Mouse (Mus musculus) midbrain, embryonic 12.5 days (tissue): ENCODE measurements around the gene Lrp11. TPM values are rescaled to one million over a fixed set of nuclear protein-coding genes. Genes with fewer than 3 reads are reported as not detected.

ENCODE experiments used
- ATAC-seq: fragments of 200-750 bp; cut with Nextera tagmentation; 2 replicates; pipeline ENCODE4 v1.8.0; 2017; ENCODE audit warnings: low read depth, moderate TSS enrichment, moderate library complexity; ENCODE audit not compliant: low FRiP score
- H3K27ac ChIP-seq: fragments of 300-500 bp; sonication (generic); replicated peaks from 2 replicates; pipeline ENCODE4 v1.5.1; 2016; ENCODE audit warnings: mild to moderate bottlenecking
- H3K27me3 ChIP-seq: fragments of 300-500 bp; sonication (generic); 2 replicates; pipeline ENCODE4 v1.6.1; 2016; ENCODE audit warnings: mild to moderate bottlenecking
- H3K36me3 ChIP-seq: fragments of 300-500 bp; sonication (generic); 2 replicates; pipeline ENCODE4 v1.6.1; 2016
- H3K4me1 ChIP-seq: fragments of 300-500 bp; sonication (generic); 2 replicates; pipeline ENCODE4 v1.6.1; 2016
- H3K4me2 ChIP-seq: fragments of 300-500 bp; sonication (generic); replicated peaks from 2 replicates; pipeline ENCODE4 v1.6.1; 2016; ENCODE audit warnings: mild to moderate bottlenecking, moderate library complexity
- H3K4me3 ChIP-seq: fragments of 300-500 bp; sonication (generic); 2 replicates; pipeline ENCODE4 v1.5.1; 2016; ENCODE audit warnings: mild to moderate bottlenecking
- H3K9ac ChIP-seq: fragments of 300-500 bp; sonication (generic); replicated peaks from 2 replicates; pipeline ENCODE4 v1.6.1; 2016; ENCODE audit warnings: mild to moderate bottlenecking, moderate library complexity
- H3K9me3 ChIP-seq: fragments of 300-500 bp; sonication (generic); 2 replicates; pipeline ENCODE4 v1.6.1; 2016; ENCODE audit warnings: mild to moderate bottlenecking
- WGBS: fragments of 180-500 bp; shearing (Covaris S2); methylation state at CpG from one replicate; pipeline ENCODE4 v1.1.7; 2016; 5-methylcytosine and 5-hydroxymethylcytosine counted together
- polyA plus RNA-seq: library from polyadenylated mRNA; unstranded; fragments of >200 nt; fragmentation: Nextera tagmentation; extraction: Ambion mirVana; gene quantifications from 2 replicates; pipeline ENCODE4 v1.2.1, GENCODE M21; 2016

Gene Lrp11
- polyA plus RNA-seq: 20.9 and 25.8 TPM in 2 replicates

DNA sequence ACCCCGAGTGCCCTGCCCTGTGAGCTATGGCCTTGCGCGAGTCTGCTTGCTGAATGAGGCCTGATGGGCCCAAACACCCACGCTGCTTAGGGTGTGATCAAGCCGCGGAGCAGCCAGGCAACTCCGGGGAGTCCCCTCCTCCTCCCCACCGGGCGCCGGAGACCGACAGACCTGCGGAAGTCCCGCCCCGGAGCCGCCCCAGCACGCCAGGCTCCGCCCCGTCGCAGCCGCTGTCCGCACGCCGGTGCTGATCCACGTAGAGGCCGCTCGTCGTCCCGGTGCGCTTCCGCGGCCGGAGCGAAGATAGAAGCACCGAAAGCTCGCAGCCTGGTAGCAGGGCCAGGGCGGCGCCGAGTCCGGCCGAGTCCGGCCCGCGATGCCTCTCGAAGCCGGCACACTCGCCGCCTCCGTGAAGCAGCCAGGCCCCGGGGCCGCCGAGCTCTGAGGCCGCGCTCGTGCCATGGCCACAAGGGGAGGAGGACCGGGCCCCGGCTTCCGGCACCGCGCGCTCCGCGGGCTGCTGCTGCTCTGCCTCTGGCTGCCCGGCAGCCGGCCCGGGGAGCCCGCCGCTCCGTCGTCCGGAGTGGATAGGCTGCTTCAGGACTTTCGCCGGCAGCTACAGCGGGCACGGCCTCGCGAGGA lies at the start of gene Lrp11:
Gene Lrp11, plus strand, starts transcription at position 209 of the 642 bp plus-strand sequence.
- Histone ChIP-seq H3K9ac (peak within 1 kb of the TSS; percentile 84), H3K9me3 (no peaks in the 10 kb centered on the region), H3K36me3 (no peaks in the 10 kb centered on the region), H3K4me3 (peak within 1 kb of the TSS; percentile 86), H3K27me3 (peaks cover 14% of the 10 kb centered on the region), H3K27ac (peak within 1 kb of the TSS; percentile 81), H3K4me1 (peaks cover 12% of the 10 kb centered on the region), H3K4me2 (peak within 1 kb of the TSS; percentile 100)
- peak; percentile 97 for ATAC-seq
- under 1% methylated on average over 70 of the region's 76 CpGs for WGBS

DNA sequence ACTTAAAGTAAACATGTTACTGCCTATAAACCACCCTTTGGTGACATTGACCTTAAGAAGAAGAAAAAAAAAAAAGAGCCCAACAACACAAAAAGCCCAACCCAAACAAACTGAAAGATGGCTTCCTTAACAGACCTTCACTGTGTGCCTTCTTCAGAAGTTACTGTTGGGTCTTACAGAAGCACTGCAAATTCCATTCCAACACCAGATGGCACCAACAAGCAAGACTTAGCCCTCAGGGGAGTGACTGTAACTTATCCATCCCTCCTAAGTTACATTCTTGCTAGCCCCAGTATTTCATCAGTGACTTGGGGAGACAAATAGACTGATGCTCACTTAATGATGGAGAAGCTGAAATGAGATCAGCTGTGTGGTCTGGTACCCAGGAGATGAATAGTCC lies 11.6 kb upstream of the Lrp11 start:
- H3K27ac ChIP-seq: no peak overlapping the region
- H3K4me1 ChIP-seq: no peaks in the 10 kb centered on the region; the same call in 1 of the 2 replicates
- no peak for ATAC-seq
- no peaks in the 10 kb centered on the region for H3K9me3 ChIP-seq
- H3K36me3 ChIP-seq: no peaks in the 10 kb centered on the region
- H3K9ac ChIP-seq: no peak overlapping the region
- H3K4me3 ChIP-seq: no peak overlapping the region
- no peak overlapping the region for H3K4me2 ChIP-seq
- no peaks in the 10 kb centered on the region for H3K27me3 ChIP-seq

GRCm38 (mm10) chr10:7581401-7581800 lies 8.2 kb upstream of the Lrp11 start:
- ATAC-seq: no peak
- Histone ChIP-seq H3K27ac (no peak overlapping the region), H3K36me3 (no peaks in the 10 kb centered on the region), H3K9me3 (no peaks in the 10 kb centered on the region), H3K27me3 (peaks cover 6% of the 10 kb centered on the region; the same call in 1 of the 2 replicates), H3K4me1 (no peaks in the 10 kb centered on the region; the same call in 1 of the 2 replicates), H3K9ac (no peak overlapping the region), H3K4me3 (no peak overlapping the region), H3K4me2 (no peak overlapping the region)
- WGBS: 90% methylated on average over 2 of the region's 2 CpGs

GRCm38 (mm10) chr10:7582157-7582890 lies 7.3 kb upstream of the Lrp11 start:
- 46% methylated on average over 11 of the region's 11 CpGs for WGBS
- no peak overlapping the region for H3K4me3 ChIP-seq
- ATAC-seq: no peak; the same call in 1 of the 2 replicates

GRCm38 (mm10) chr10:7582891-7583557 lies 6.6 kb upstream of the Lrp11 start:
- no peak overlapping the region for H3K27ac ChIP-seq
- no peak overlapping the region for H3K4me2 ChIP-seq
- H3K9me3 ChIP-seq: no peaks in the 10 kb centered on the region
- peaks cover 6% of the 10 kb centered on the region; the same call in 1 of the 2 replicates for H3K27me3 ChIP-seq
- H3K4me3 ChIP-seq: no peak overlapping the region
- no peaks in the 10 kb centered on the region; the same call in 1 of the 2 replicates for H3K4me1 ChIP-seq
- no peak for ATAC-seq
- no peak overlapping the region for H3K9ac ChIP-seq
- 53% methylated on average over 7 of the region's 7 CpGs for whole genome bisulfite sequencing
- no peaks in the 10 kb centered on the region for H3K36me3 ChIP-seq

More at GRCm38 (mm10) chr10:7582157-7582890, 7.3 kb upstream of the Lrp11 start:
- no peak overlapping the region for H3K4me2 ChIP-seq
- peaks cover 6% of the 10 kb centered on the region; the same call in 1 of the 2 replicates for H3K27me3 ChIP-seq
- H3K27ac ChIP-seq: no peak overlapping the region
- no peaks in the 10 kb centered on the region for H3K9me3 ChIP-seq
- no peaks in the 10 kb centered on the region; the same call in 1 of the 2 replicates for H3K4me1 ChIP-seq
- H3K9ac ChIP-seq: no peak overlapping the region
- H3K36me3 ChIP-seq: no peaks in the 10 kb centered on the region

- H3K4me3 ChIP-seq: no peak overlapping the region
- peaks cover 14% of the 10 kb centered on the region for H3K27me3 ChIP-seq
- no peaks in the 10 kb centered on the region for H3K36me3 ChIP-seq
- H3K9me3 ChIP-seq: no peaks in the 10 kb centered on the region
- H3K4me2 ChIP-seq: no peak overlapping the region
- peaks cover 12% of the 10 kb centered on the region for H3K4me1 ChIP-seq
- no peak for ATAC-seq
- no peak overlapping the region for H3K9ac ChIP-seq
- WGBS: 74% methylated on average over 2 of the region's 2 CpGs
- H3K27ac ChIP-seq: no peak overlapping the region
These were observed 2.8 kb upstream of the Lrp11 start for GRCm38 (mm10) chr10:7586771-7587170.

DNA sequence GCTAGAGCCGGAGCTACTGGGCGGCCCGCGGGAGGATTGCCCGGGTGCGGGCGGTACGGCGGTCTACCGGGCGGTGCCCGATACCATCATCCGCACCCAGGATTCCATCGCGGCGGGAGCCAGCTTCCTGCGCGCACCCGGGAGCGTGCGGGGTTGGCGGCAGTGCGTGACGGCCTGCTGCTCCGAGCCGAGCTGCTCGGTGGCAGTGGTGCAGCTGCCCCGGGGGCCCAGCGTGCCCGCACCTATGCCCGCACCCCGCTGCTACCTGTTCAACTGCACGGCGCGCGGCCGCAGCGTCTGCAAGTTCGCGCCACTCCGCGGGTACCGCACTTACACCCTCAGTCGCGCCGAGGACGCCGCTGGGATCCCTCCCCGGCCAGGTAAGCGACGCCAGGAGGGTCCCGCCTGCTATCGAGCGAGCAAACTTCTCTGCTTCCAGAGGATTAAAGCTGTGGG lies 662 bp downstream of the Lrp11 start:
- Histone ChIP-seq H3K27me3 (peaks cover 14% of the 10 kb centered on the region), H3K27ac (peak overlapping the region; percentile 81), H3K9me3 (no peaks in the 10 kb centered on the region), H3K4me1 (peaks cover 12% of the 10 kb centered on the region), H3K36me3 (no peaks in the 10 kb centered on the region), H3K4me2 (peak overlapping the region; percentile 100), H3K9ac (peak overlapping the region; percentile 84), H3K4me3 (peak overlapping the region; percentile 86)
- no peak for ATAC-seq
- WGBS: under 1% methylated on average over 52 of the region's 54 CpGs

DNA sequence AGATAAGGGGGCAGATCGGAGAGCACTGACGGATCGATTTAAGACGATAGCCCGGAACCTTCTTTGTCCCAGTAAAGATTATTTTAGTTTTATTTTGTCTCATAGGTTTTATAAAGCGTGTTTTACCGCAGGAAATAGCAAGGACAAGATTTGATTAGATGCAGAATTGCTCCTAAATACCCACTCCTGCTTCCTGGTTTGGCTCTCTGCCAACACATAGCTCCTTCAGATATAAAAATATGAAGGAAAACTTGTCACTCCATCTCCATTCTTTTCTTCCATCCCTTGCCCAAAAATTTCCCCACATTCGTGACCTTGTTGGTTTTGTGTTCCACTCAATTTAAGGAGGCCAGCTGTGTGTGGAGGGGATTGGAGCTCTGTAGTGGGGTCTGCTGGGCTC lies 1.2 kb downstream of the Lrp11 start:
- H3K27me3 ChIP-seq: peaks cover 11% of the 10 kb centered on the region
- no peak overlapping the region for H3K27ac ChIP-seq
- H3K9me3 ChIP-seq: no peaks in the 10 kb centered on the region
- H3K4me2 ChIP-seq: peak overlapping the region; percentile 100
- H3K36me3 ChIP-seq: no peaks in the 10 kb centered on the region
- peak overlapping the region; percentile 86 for H3K4me3 ChIP-seq
- H3K9ac ChIP-seq: peak overlapping the region; percentile 84
- 7% methylated on average over 8 of the region's 8 CpGs for WGBS
- no peak for ATAC-seq
- H3K4me1 ChIP-seq: peaks cover 12% of the 10 kb centered on the region

GRCm38 (mm10) chr10:7594797-7595196 lies 5.2 kb downstream of the Lrp11 start:
- WGBS: 65% methylated on average over 7 of the region's 7 CpGs
- Histone ChIP-seq H3K27me3 (peaks cover 9% of the 10 kb centered on the region), H3K9ac (no peak overlapping the region), H3K27ac (no peak overlapping the region), H3K9me3 (no peaks in the 10 kb centered on the region), H3K4me1 (peaks cover 12% of the 10 kb centered on the region), H3K4me2 (no peak overlapping the region), H3K36me3 (no peaks in the 10 kb centered on the region), H3K4me3 (no peak overlapping the region)
- ATAC-seq: no peak

- Histone ChIP-seq H3K9ac (no peak overlapping the region), H3K4me1 (peaks cover 5% of the 10 kb centered on the region), H3K9me3 (no peaks in the 10 kb centered on the region), H3K4me2 (no peak overlapping the region), H3K36me3 (no peaks in the 10 kb centered on the region), H3K27ac (no peak overlapping the region), H3K27me3 (peaks cover 4% of the 10 kb centered on the region), H3K4me3 (no peak overlapping the region)
- 94% methylated on average over 1 of the region's 1 CpGs for WGBS
- ATAC-seq: no peak
These were observed 6.7 kb downstream of the Lrp11 start for GRCm38 (mm10) chr10:7596251-7596650.

DNA sequence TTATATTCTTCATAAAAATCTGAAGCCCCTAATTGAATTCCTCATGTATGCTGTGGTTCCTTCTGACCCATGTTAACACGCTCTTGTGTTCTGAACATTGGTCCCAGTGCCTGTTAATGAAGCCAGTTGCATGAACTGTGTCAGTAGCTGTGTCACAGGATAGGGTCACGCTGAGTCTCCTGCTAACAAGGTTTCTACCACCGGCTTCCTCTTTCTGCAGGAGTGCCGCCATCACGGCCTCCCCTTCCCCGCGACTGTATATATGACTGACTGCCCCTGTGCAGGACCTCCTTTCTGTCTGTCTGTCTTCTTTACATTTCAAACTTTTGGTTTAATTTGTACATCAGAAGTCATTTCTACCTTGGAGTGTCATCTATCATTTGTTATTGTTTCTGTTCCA lies 8.6 kb downstream of the Lrp11 start:
- ATAC-seq: no peak
- 89% methylated on average over 7 of the region's 7 CpGs for WGBS

DNA sequence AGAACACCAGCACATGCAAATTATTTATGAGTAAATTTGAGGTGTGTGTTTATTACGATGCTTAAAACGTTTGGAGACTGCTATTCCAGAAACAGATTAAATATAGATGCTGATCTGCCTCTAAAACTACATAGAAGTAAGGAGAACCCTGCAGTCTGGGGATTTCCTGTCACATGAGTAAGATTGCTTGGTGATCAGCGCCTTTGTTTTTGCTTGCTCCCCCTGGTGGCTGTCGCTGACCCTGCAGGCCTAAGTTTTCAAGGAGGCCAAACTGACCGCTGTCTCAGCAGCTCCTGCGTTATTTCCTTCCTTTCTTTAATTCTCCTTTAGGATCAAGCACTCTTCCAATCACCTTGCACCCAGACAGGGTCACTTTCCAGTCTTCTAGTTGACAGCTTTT lies 11.0 kb downstream of the Lrp11 start:
- Histone ChIP-seq H3K4me1 (no peaks in the 10 kb centered on the region), H3K9ac (no peak overlapping the region), H3K9me3 (no peaks in the 10 kb centered on the region), H3K27me3 (no peaks in the 10 kb centered on the region), H3K27ac (no peak overlapping the region), H3K4me2 (no peak overlapping the region), H3K36me3 (no peaks in the 10 kb centered on the region), H3K4me3 (no peak overlapping the region)
- 13% methylated on average over 6 of the region's 6 CpGs for WGBS
- peak; percentile 55; the same call in 1 of the 2 replicates for ATAC-seq

More for the DNA sequence above, 8.6 kb downstream of the Lrp11 start:
- Histone ChIP-seq H3K27me3 (no peaks in the 10 kb centered on the region), H3K36me3 (no peaks in the 10 kb centered on the region), H3K4me3 (no peak overlapping the region), H3K9me3 (no peaks in the 10 kb centered on the region), H3K9ac (no peak overlapping the region), H3K4me2 (no peak overlapping the region), H3K4me1 (no peaks in the 10 kb centered on the region), H3K27ac (no peak overlapping the region)
